Mouse (Mus musculus): ENCODE results near the gene Gm20696.

DNA sequence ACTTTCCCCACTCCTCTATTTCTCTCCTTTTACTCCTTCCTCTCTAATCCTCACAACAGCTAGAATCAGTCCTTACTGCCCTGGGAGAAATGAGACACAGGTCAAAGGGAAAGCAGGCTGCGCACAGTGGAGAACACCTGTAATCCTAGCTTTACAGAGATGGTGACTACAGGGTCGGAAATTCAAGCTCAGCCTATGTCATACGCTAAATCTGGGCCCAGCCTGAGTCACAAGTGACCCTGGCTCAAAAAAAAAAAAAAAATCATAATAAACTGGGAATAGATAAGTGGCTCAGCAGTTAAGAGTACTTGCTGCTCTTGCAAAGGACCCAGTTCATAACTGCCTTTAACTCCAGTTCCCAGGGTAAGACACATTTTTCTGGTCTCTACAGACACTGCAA, 175.5 kb downstream of the Gm20696 start:
- no peak for TF ChIP-seq CTCF (IDR thresholded peaks at IDR 0.05; ENCODE audit: low read depth, low read length)
- no peak for TF ChIP-seq POLR2A (IDR thresholded peaks at IDR 0.05; ENCODE audit: insufficient read depth, low read length)

All from ES-Bruce4 (cell line).